Mouse (Mus musculus) limb, embryonic 12.5 days (tissue): ENCODE measurements around the gene Veph1. TPM values are rescaled to one million over a fixed set of nuclear protein-coding genes. Genes with fewer than 3 reads are reported as not detected.
A peak's percentile ranks its signal among the peaks of the same experiment; 100 is the strongest.

ENCODE experiments used
- ATAC-seq: fragments of 200-750 bp; cut with Nextera tagmentation; 2 replicates; pipeline ENCODE4 v1.8.0; 2017; ENCODE audit warnings: low read depth, moderate TSS enrichment; ENCODE audit not compliant: insufficient number of reproducible peaks, insufficient read depth, low FRiP score, low TSS enrichment
- H3K27ac ChIP-seq: fragments of 300-500 bp; sonication (generic); 2 replicates; pipeline ENCODE4 v1.5.1; 2016; ENCODE audit warnings: mild to moderate bottlenecking, moderate library complexity
- H3K27me3 ChIP-seq: fragments of 300-500 bp; sonication (generic); 2 replicates; pipeline ENCODE4 v1.6.1; 2016; ENCODE audit warnings: mild to moderate bottlenecking, moderate library complexity
- H3K36me3 ChIP-seq: fragments of 300-500 bp; sonication (generic); 2 replicates; pipeline ENCODE4 v1.6.1; 2016; ENCODE audit warnings: mild to moderate bottlenecking, moderate library complexity
- H3K4me1 ChIP-seq: fragments of 300-500 bp; sonication (generic); replicated peaks from 2 replicates; pipeline ENCODE4 v1.6.1; 2016
- H3K4me2 ChIP-seq: fragments of 300-500 bp; sonication (generic); 2 replicates; pipeline ENCODE4 v1.6.1; 2016; ENCODE audit warnings: mild to moderate bottlenecking, moderate library complexity
- H3K4me3 ChIP-seq: fragments of 300-500 bp; sonication (generic); replicated peaks from 2 replicates; pipeline ENCODE4 v1.5.1; 2016; ENCODE audit warnings: mild to moderate bottlenecking
- H3K9ac ChIP-seq: fragments of 300-500 bp; sonication (generic); replicated peaks from 2 replicates; pipeline ENCODE4 v1.6.1; 2016; ENCODE audit warnings: mild to moderate bottlenecking, moderate library complexity
- H3K9me3 ChIP-seq: fragments of 300-500 bp; sonication (generic); 2 replicates; pipeline ENCODE4 v1.6.1; 2016; ENCODE audit warnings: mild to moderate bottlenecking, moderate library complexity
- WGBS: fragments of 180-500 bp; shearing (Covaris S2); methylation state at CpG from one replicate; pipeline ENCODE4 v1.1.7; 2016; 5-methylcytosine and 5-hydroxymethylcytosine counted together
- polyA plus RNA-seq: library from polyadenylated mRNA; unstranded; fragments of >200 nt; fragmentation: Nextera tagmentation; extraction: Ambion mirVana; gene quantifications from 2 replicates; pipeline ENCODE4 v1.2.1, GENCODE M21; 2016

Veph1 gene
- polyA plus RNA-seq, 1 experiment from 2014 or later = 0.92 TPM

DNA sequence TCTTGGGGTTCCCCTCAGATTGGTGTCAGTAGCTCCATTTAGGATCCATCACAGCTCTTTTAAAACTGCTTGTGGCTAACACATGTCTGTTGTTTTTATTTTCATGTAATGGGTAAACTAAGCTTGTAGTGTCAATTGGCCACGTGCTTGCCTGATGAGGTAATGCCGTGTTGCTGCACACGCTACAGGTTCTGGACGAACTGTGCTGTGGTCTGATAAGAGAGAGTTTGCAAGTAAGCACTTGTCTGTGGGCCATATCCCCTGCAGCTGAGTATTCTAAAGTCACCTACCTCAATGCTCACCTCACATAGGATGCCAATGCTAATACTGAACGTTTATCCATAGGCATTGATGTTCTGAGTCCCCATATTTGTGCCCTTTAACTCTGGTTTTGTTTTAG is 131.6 kb downstream of the Veph1 start:
- Histone ChIP-seq H3K4me1 (peaks cover 40% of the 10 kb centered on the region), H3K27ac (no peak overlapping the region), H3K4me3 (no peak overlapping the region), H3K4me2 (no peak overlapping the region), H3K9me3 (no peaks in the 10 kb centered on the region), H3K27me3 (no peaks in the 10 kb centered on the region), H3K36me3 (no peaks in the 10 kb centered on the region), H3K9ac (no peak overlapping the region)
- 85% methylated on average over 5 of the region's 5 CpGs for WGBS
- no peak for ATAC-seq

GRCm38 (mm10) chr3:66164585-66164984 is 132.1 kb downstream of the Veph1 start:
- H3K9ac ChIP-seq = no peak overlapping the region
- H3K4me2 ChIP-seq = no peak overlapping the region
- ATAC-seq = no peak
- H3K9me3 ChIP-seq = no peaks in the 10 kb centered on the region
- peaks cover 40% of the 10 kb centered on the region for H3K4me1 ChIP-seq
- 58% methylated on average over 3 of the region's 3 CpGs for WGBS
- no peak overlapping the region for H3K27ac ChIP-seq
- H3K4me3 ChIP-seq = no peak overlapping the region
- H3K36me3 ChIP-seq = no peaks in the 10 kb centered on the region
- no peaks in the 10 kb centered on the region for H3K27me3 ChIP-seq

DNA sequence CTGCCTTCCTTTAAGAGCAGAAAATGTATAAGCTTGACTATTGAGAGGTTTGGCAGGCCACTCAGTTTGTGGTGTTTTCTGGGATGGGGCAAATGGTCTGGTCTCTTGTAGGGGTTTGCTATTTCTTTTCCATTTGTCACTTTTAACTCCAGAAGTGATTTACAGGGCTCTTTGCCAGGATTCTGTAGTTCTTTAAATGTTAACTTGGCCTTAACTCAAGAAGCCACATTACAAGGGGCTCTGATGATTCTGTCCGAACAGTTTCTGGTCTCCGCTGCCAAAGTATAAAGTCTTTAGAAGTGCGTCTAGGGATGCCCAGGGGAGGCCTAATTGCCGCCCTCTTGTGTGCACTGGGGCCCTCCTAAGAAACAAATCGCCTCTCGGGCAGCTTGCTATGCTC is 134.0 kb downstream of the Veph1 start:
- Histone ChIP-seq H3K9ac (no peak overlapping the region), H3K9me3 (no peaks in the 10 kb centered on the region), H3K27ac (no peak overlapping the region), H3K4me2 (no peak overlapping the region), H3K4me3 (no peak overlapping the region), H3K27me3 (no peaks in the 10 kb centered on the region), H3K36me3 (no peaks in the 10 kb centered on the region), H3K4me1 (peaks cover 35% of the 10 kb centered on the region)
- WGBS = 60% methylated on average over 6 of the region's 6 CpGs
- no peak for ATAC-seq

GRCm38 (mm10) chr3:66157947-66158346 is 138.7 kb downstream of the Veph1 start:
- H3K9me3 ChIP-seq = no peaks in the 10 kb centered on the region
- no peak overlapping the region for H3K4me3 ChIP-seq
- H3K4me1 ChIP-seq = peaks cover 2% of the 10 kb centered on the region
- 89% methylated on average over 8 of the region's 8 CpGs for WGBS
- no peaks in the 10 kb centered on the region for H3K27me3 ChIP-seq
- H3K27ac ChIP-seq = no peak overlapping the region
- ATAC-seq = no peak
- H3K9ac ChIP-seq = no peak overlapping the region
- no peak overlapping the region for H3K4me2 ChIP-seq
- no peaks in the 10 kb centered on the region for H3K36me3 ChIP-seq

DNA sequence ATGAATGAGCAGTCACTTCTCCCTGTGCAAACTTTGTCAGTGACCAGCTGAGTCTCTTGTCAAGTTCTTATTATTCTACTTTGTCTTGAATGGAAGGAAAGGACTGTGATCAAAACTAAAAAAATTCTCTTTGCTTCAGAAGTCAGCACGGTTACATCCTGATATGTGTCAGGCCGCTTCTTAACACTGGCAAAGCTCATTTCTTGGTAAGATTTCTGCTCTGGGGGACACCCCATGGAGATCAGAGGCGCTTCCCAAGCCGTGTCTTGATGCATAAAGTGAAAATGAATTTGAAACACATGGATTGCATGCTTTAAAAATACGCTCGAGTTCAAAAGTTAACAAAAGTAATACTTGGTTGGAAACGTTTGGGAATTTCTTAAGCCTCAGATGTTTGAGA is 159.0 kb downstream of the Veph1 start:
- H3K4me1 ChIP-seq = peaks cover 3% of the 10 kb centered on the region; the same call in 1 of the 2 replicates
- H3K36me3 ChIP-seq = no peaks in the 10 kb centered on the region
- no peak overlapping the region for H3K27ac ChIP-seq
- no peak overlapping the region for H3K4me2 ChIP-seq
- no peaks in the 10 kb centered on the region for H3K27me3 ChIP-seq
- no peak overlapping the region for H3K9ac ChIP-seq
- H3K4me3 ChIP-seq = no peak overlapping the region
- 56% methylated on average over 7 of the region's 7 CpGs for WGBS
- ATAC-seq = no peak
- no peaks in the 10 kb centered on the region for H3K9me3 ChIP-seq

GRCm38 (mm10) chr3:66131264-66131950 is 165.2 kb downstream of the Veph1 start:
- ATAC-seq = peak; percentile 68; the same call in 1 of the 2 replicates
- no peak overlapping the region for H3K27ac ChIP-seq
- 34% methylated on average over 4 of the region's 4 CpGs for WGBS

GRCm38 (mm10) chr3:66129689-66130088 is 166.9 kb downstream of the Veph1 start:
- WGBS = 80% methylated on average over 5 of the region's 5 CpGs
- no peak overlapping the region for H3K27ac ChIP-seq
- H3K9me3 ChIP-seq = no peaks in the 10 kb centered on the region

More at GRCm38 (mm10) chr3:66131264-66131950, 165.2 kb downstream of the Veph1 start:
- no peaks in the 10 kb centered on the region for H3K27me3 ChIP-seq
- H3K4me3 ChIP-seq = no peak overlapping the region
- H3K4me1 ChIP-seq = peaks cover 11% of the 10 kb centered on the region; the same call in 1 of the 2 replicates
- H3K4me2 ChIP-seq = no peak overlapping the region
- no peaks in the 10 kb centered on the region for H3K9me3 ChIP-seq
- H3K9ac ChIP-seq = no peak overlapping the region
- no peaks in the 10 kb centered on the region for H3K36me3 ChIP-seq

DNA sequence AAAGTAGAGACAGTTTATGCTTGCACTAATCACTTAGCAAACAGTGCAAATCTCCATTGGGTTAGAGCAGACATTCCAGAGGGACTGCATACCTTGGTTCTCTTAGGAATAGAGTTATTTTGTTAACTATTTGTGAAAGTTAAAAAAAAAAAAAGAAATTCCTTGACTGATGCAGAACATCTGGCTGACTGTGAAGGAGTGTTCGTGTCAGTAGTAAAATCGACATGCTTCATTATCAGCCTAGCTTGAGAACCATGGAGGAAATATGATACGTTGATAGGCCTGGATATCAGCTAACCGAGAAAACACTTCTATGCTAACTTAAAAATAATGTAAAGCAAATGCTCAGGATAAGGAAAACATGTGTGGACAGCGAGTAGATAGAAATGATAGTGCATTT is 191.1 kb downstream of the Veph1 start:
- ATAC-seq = peak; percentile 60; the same call in 1 of the 2 replicates
- H3K27ac ChIP-seq = no peak overlapping the region
- 26% methylated on average over 5 of the region's 5 CpGs for WGBS

More at GRCm38 (mm10) chr3:66129689-66130088, 166.9 kb downstream of the Veph1 start:
- ATAC-seq = no peak
- Histone ChIP-seq H3K4me1 (peaks cover 8% of the 10 kb centered on the region; the same call in 1 of the 2 replicates), H3K9ac (no peak overlapping the region), H3K4me2 (no peak overlapping the region), H3K36me3 (no peaks in the 10 kb centered on the region), H3K4me3 (no peak overlapping the region), H3K27me3 (no peaks in the 10 kb centered on the region)

DNA sequence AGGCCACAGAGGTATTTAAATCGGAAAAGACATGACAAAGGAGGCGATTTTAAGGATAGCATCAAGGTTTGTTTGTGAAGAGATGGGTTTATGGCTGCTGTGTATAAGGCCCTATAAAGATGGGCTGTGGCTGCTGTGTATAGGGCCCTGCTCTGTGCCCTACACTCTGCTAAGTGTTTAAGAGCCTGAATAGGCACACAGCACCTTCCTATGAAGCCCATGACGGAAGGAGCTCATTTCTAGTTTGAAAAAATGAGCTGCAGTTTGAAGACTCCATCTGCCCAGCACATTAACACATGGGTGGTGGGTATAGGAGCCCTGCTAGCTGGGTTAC is 194.1 kb downstream of the Veph1 start:
- no peak overlapping the region for H3K9ac ChIP-seq
- no peak overlapping the region for H3K4me3 ChIP-seq
- H3K36me3 ChIP-seq = no peaks in the 10 kb centered on the region
- no peaks in the 10 kb centered on the region for H3K27me3 ChIP-seq
- no peaks in the 10 kb centered on the region; the same call in 1 of the 2 replicates for H3K9me3 ChIP-seq
- WGBS = 77% methylated on average over 3 of the region's 3 CpGs
- no peak overlapping the region for H3K4me2 ChIP-seq
- peaks cover 16% of the 10 kb centered on the region for H3K4me1 ChIP-seq
- no peak overlapping the region for H3K27ac ChIP-seq
- ATAC-seq = no peak

More for the DNA sequence above, 191.1 kb downstream of the Veph1 start:
- Histone ChIP-seq H3K9ac (no peak overlapping the region), H3K4me2 (no peak overlapping the region), H3K27me3 (no peaks in the 10 kb centered on the region), H3K4me3 (no peak overlapping the region), H3K36me3 (no peaks in the 10 kb centered on the region), H3K9me3 (no peaks in the 10 kb centered on the region; the same call in 1 of the 2 replicates), H3K4me1 (peaks cover 20% of the 10 kb centered on the region)

DNA sequence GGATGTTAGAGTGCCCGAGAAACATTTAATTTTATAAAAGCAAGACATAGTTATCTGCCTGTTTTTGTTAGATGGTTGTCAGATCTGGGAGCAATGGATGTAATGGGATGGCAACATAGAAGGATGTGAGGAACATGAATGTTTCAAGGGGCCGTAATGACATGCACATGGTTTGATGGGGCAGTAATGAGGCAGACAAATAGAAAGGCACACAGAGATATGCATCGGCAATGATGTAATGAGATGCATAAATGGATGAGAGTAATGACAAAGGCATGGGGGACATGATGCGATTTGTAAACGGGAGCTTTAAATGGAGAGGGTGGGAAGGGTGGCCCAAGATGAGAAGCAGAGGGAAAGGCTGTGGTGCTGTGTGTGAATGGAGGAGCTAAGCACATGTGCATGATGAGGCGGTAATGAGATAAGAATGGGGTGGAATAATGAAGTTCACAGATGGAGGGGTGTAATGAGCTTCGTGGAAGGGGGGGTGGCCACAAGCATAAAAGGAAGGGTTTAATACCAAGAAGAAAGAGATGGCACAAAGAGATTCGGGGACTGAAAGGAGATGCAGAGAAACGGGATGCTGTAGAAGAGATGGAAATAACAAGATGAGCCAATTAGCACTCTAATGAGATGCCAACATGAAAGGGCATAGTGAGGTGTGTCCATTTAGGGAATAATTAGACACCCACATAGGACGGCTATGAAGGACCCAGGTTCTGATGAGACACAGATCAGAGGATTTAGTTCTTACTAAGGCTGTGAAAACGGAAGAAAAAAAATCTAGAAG is 194.6 kb downstream of the Veph1 start:
- WGBS = 77% methylated on average over 11 of the region's 11 CpGs
- no peak for ATAC-seq
- no peak overlapping the region for H3K27ac ChIP-seq
- H3K36me3 ChIP-seq = no peaks in the 10 kb centered on the region
- no peak overlapping the region for H3K9ac ChIP-seq
- H3K9me3 ChIP-seq = no peaks in the 10 kb centered on the region; the same call in 1 of the 2 replicates
- H3K4me2 ChIP-seq = no peak overlapping the region
- no peaks in the 10 kb centered on the region for H3K27me3 ChIP-seq
- no peak overlapping the region for H3K4me3 ChIP-seq
- H3K4me1 ChIP-seq = peaks cover 16% of the 10 kb centered on the region

GRCm38 (mm10) chr3:66101074-66101473 is 195.6 kb downstream of the Veph1 start:
- no peak overlapping the region for H3K27ac ChIP-seq
- H3K4me2 ChIP-seq = no peak overlapping the region
- no peak overlapping the region for H3K9ac ChIP-seq
- H3K4me1 ChIP-seq = peaks cover 12% of the 10 kb centered on the region
- H3K9me3 ChIP-seq = no peaks in the 10 kb centered on the region; the same call in 1 of the 2 replicates
- no peaks in the 10 kb centered on the region for H3K36me3 ChIP-seq
- no peaks in the 10 kb centered on the region for H3K27me3 ChIP-seq
- no peak overlapping the region for H3K4me3 ChIP-seq
- ATAC-seq = no peak
- WGBS = 85% methylated on average over 2 of the region's 2 CpGs
